Mouse (Mus musculus) midbrain, postnatal 0 days (tissue): ENCODE measurements around the gene Srp72. TPM values are rescaled to one million over a fixed set of nuclear protein-coding genes. Genes with fewer than 3 reads are reported as not detected.
"Not testable (repeated sequence)": the region's sequence is repeated elsewhere in the genome, so short reads cannot be mapped to it uniquely, and the experiment has no call there.

Source experiments
- ATAC-seq: fragments of 200-750 bp; cut with Nextera tagmentation; 2 replicates; pipeline ENCODE4 v1.8.0; 2017; ENCODE audit warnings: moderate number of reproducible peaks, mild to moderate bottlenecking, moderate TSS enrichment, moderate library complexity; ENCODE audit not compliant: low FRiP score
- DNase-seq: peaks from one replicate; pipeline ENCODE4 v3.0.0-alpha.2; 2015; ENCODE audit warnings: low spot score
- H3K27ac ChIP-seq: fragments of 300-500 bp; sonication (generic); 2 replicates; pipeline ENCODE4 v1.5.1; 2014; ENCODE audit warnings: low read depth, mild to moderate bottlenecking, low read length, mixed read lengths
- H3K27me3 ChIP-seq: fragments of 300-500 bp; sonication (generic); 2 replicates; pipeline ENCODE4 v1.6.1; 2014; ENCODE audit warnings: low read length, control low read depth, mixed read lengths; ENCODE audit not compliant: insufficient read depth
- H3K36me3 ChIP-seq: fragments of 300-500 bp; sonication (generic); 2 replicates; pipeline ENCODE4 v1.6.1; 2014; ENCODE audit warnings: low read length, control low read depth, mixed read lengths; ENCODE audit not compliant: insufficient read depth
- H3K4me1 ChIP-seq: fragments of 300-500 bp; sonication (generic); 2 replicates; pipeline ENCODE4 v1.6.1; 2014; ENCODE audit warnings: mild to moderate bottlenecking, control low read depth, antibody characterized with exemption, low read length, mixed read lengths; ENCODE audit not compliant: insufficient read depth
- H3K4me2 ChIP-seq: fragments of 300-500 bp; sonication (generic); 2 replicates; pipeline ENCODE4 v1.6.1; 2014; ENCODE audit warnings: low read depth, mild to moderate bottlenecking, low read length, mixed read lengths; ENCODE audit not compliant: poor library complexity, severe bottlenecking
- H3K4me3 ChIP-seq: fragments of 300-500 bp; sonication (generic); 2 replicates; pipeline ENCODE4 v1.5.1; 2014; ENCODE audit warnings: low read depth, mild to moderate bottlenecking, low read length, moderate library complexity
- H3K9ac ChIP-seq: fragments of 300-500 bp; sonication (generic); replicated peaks from 2 replicates; pipeline ENCODE4 v1.6.1; 2014; ENCODE audit warnings: mild to moderate bottlenecking, low read length, moderate library complexity, mixed read lengths; ENCODE audit not compliant: poor library complexity, severe bottlenecking
- H3K9me3 ChIP-seq: fragments of 300-500 bp; sonication (generic); 2 replicates; pipeline ENCODE4 v1.6.1; 2016; ENCODE audit warnings: low read length, control low read depth
- CTCF ChIP-seq: IDR thresholded peaks from 2 replicates; pipeline ENCODE4 v1.5.1; 2016; ENCODE audit warnings: antibody characterized with exemption, mild to moderate bottlenecking
- WGBS: fragments of 180-500 bp; shearing (Covaris S2); extraction: QIAGEN DNeasy Blood & Tissue Kit; methylation state at CpG from one replicate; pipeline ENCODE4 v1.1.7; 2014; 5-methylcytosine and 5-hydroxymethylcytosine counted together
- polyA plus RNA-seq: library from polyadenylated mRNA; unstranded; fragments of >200 nt; fragmentation: Nextera tagmentation; extraction: Ambion mirVana; gene quantifications from 2 replicates; pipeline ENCODE4 v1.2.1, GENCODE M21; 2015
- total RNA-seq: library from RNA; depleted of rRNA; stranded (reverse); fragments of >200 nt; gene quantifications from 2 replicates; pipeline ENCODE4 v1.2.3, GENCODE M21; 2014

Srp72 gene
- total and polyA plus RNA-seq, 2 experiments from 2014 or later: 69.8 to 76.7 TPM

GRCm38 (mm10) chr5:76957954-76958353, 16.5 kb upstream of the Srp72 start:
- Histone ChIP-seq H3K4me1 (no peaks in the 10 kb centered on the region), H3K4me2 (no peak overlapping the region), H3K4me3 (no peak overlapping the region), H3K27ac (no peak overlapping the region), H3K27me3 (no peaks in the 10 kb centered on the region), H3K9me3 (no peaks in the 10 kb centered on the region), H3K9ac (no peak overlapping the region), H3K36me3 (peaks cover 30% of the 10 kb centered on the region)
- TF ChIP-seq CTCF: peak; percentile 50
- no peak for ATAC-seq
- 96% methylated on average over 1 of the region's 1 CpGs for WGBS
- no peak for DNase-seq

GRCm38 (mm10) chr5:76959587-76959986, 14.9 kb upstream of the Srp72 start:
- ATAC-seq (no peak), DNase-seq (no peak)
- Histone ChIP-seq H3K9me3 (no peaks in the 10 kb centered on the region), H3K4me2 (no peak overlapping the region), H3K4me1 (no peaks in the 10 kb centered on the region), H3K9ac (no peak overlapping the region), H3K27me3 (no peaks in the 10 kb centered on the region), H3K4me3 (no peak overlapping the region), H3K36me3 (peaks cover 42% of the 10 kb centered on the region), H3K27ac (no peak overlapping the region)
- TF ChIP-seq CTCF: peak; percentile 9; the same call in 1 of the 2 replicates
- 92% methylated on average over 5 of the region's 5 CpGs for WGBS

GRCm38 (mm10) chr5:76962545-76962944, 11.9 kb upstream of the Srp72 start:
- TF ChIP-seq CTCF: no peak
- DNase-seq: no peak
- no peak for ATAC-seq
- Histone ChIP-seq H3K27me3 (no peaks in the 10 kb centered on the region), H3K9ac (no peak overlapping the region), H3K36me3 (peaks cover 32% of the 10 kb centered on the region), H3K9me3 (no peaks in the 10 kb centered on the region), H3K4me2 (no peak overlapping the region), H3K4me3 (no peak overlapping the region), H3K27ac (no peak overlapping the region), H3K4me1 (no peaks in the 10 kb centered on the region)
- WGBS: 89% methylated on average over 11 of the region's 11 CpGs

- 92% methylated on average over 3 of the region's 3 CpGs for WGBS
- H3K27me3 ChIP-seq: no peaks in the 10 kb centered on the region
- DNase-seq (no peak), ATAC-seq (no peak)
- peak; percentile 30 for TF ChIP-seq CTCF
- peaks cover 29% of the 10 kb centered on the region for H3K36me3 ChIP-seq
- H3K9ac ChIP-seq: no peak overlapping the region
- no peaks in the 10 kb centered on the region for H3K4me1 ChIP-seq
- H3K4me2 ChIP-seq: no peak overlapping the region
- no peak overlapping the region for H3K27ac ChIP-seq
- H3K9me3 ChIP-seq: no peaks in the 10 kb centered on the region
- no peak overlapping the region for H3K4me3 ChIP-seq
Measured at GRCm38 (mm10) chr5:76964651-76965050, 9.8 kb upstream of the Srp72 start.

GRCm38 (mm10) chr5:76969250-76969649, 5.2 kb upstream of the Srp72 start:
- no peak overlapping the region for H3K4me3 ChIP-seq
- no peak for DNase-seq
- ATAC-seq: no peak
- WGBS: 80% methylated on average over 5 of the region's 5 CpGs
- no peaks in the 10 kb centered on the region for H3K9me3 ChIP-seq
- H3K36me3 ChIP-seq: peaks cover 6% of the 10 kb centered on the region; the same call in 1 of the 2 replicates
- H3K4me2 ChIP-seq: no peak overlapping the region
- no peak for TF ChIP-seq CTCF
- H3K4me1 ChIP-seq: 0 out of 2 replicates have a peak, but pooled peaks cover 7% of the 10 kb centered on the region
- H3K27me3 ChIP-seq: no peaks in the 10 kb centered on the region
- no peak overlapping the region for H3K9ac ChIP-seq
- no peak overlapping the region for H3K27ac ChIP-seq

- WGBS: 86% methylated on average over 1 of the region's 1 CpGs
- not testable (repeated sequence) for H3K4me2 ChIP-seq, DNase-seq, H3K27me3 ChIP-seq, H3K9me3 ChIP-seq, H3K36me3 ChIP-seq, H3K27ac ChIP-seq, H3K9ac ChIP-seq, ATAC-seq, H3K4me3 ChIP-seq
- peaks cover 13% of the 10 kb centered on the region; the same call in 1 of the 2 replicates for H3K4me1 ChIP-seq
Measured at GRCm38 (mm10) chr5:76971115-76971514, 3.4 kb upstream of the Srp72 start.
